Mouse (Mus musculus): Measurements from ENCODE around the gene Eif5a. TPM values are rescaled to one million over a fixed set of nuclear protein-coding genes. Genes with fewer than 3 reads are reported as not detected.
"Not testable (repeated sequence)": the region's sequence is repeated elsewhere in the genome, so short reads cannot be mapped to it uniquely, and the experiment has no call there.

Eif5a gene
- polyA plus RNA-seq, 1 experiment, result 618 TPM

- no peak for DNase-seq
- WGBS, result 89% methylated on average over 5 of the region's 5 CpGs
- H3K27ac ChIP-seq (ENCODE audit: control insufficient read depth, insufficient read depth, low read length), result no peak overlapping the region
- H3K4me3 ChIP-seq (ENCODE audit: control insufficient read depth, insufficient read depth, low read length), result no peak overlapping the region
- H3K36me3 ChIP-seq (ENCODE audit: control insufficient read depth, insufficient read depth, low read length), result peaks cover 33% of the 10 kb centered on the region
- peaks cover 26% of the 10 kb centered on the region for H3K4me1 ChIP-seq (replicated peaks; ENCODE audit: control insufficient read depth, insufficient read depth, low read length)
- TF ChIP-seq POLR2A (IDR thresholded peaks at IDR 0.05; ENCODE audit: control insufficient read depth, extremely low read depth, insufficient read depth, low read length, poor library complexity) (no peak), CTCF (IDR thresholded peaks at IDR 0.05; ENCODE audit: borderline replicate concordance, control insufficient read depth, extremely low read depth, insufficient read depth, low read length, poor library complexity) (no peak)
- H3K27me3 ChIP-seq (ENCODE audit: control insufficient read depth, insufficient read depth, low read length), result no peaks in the 10 kb centered on the region
Measured at GRCm38 (mm10) chr11:69918118-69918517, 3.6 kb downstream of the Eif5a start.

DNA sequence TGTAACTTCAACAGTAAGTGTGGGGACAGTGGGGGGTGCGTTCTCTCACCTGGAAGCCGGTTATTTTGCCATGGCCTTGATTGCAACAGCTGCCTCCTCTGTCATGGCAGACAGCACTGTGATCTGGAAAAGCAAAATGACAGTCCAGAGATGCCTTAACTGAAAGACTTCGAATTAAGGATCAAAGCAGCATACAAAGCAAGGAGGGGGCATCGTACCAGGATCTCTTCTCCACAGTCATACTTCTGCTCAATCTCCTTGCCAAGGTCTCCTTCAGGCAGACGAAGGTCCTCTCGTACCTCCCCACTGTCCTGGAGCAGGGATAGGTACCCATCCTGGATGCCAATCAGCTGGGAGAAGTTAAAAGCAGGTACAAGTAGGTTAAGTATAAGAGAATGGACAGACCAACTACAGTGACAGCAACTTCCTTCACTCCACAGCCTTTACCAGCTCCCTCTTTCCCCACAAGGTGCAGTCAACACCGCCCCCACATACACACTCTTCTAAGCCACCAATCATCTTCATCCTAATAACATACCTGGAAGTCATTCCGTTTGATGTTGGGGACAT is 4.3 kb downstream of the Eif5a start:
- no peak for TF ChIP-seq CTCF (IDR thresholded peaks at IDR 0.05; ENCODE audit: borderline replicate concordance, control insufficient read depth, extremely low read depth, insufficient read depth, low read length, poor library complexity)
- TF ChIP-seq POLR2A (IDR thresholded peaks at IDR 0.05; ENCODE audit: control insufficient read depth, extremely low read depth, insufficient read depth, low read length, poor library complexity), result no peak
- Histone ChIP-seq H3K27ac (ENCODE audit: control insufficient read depth, insufficient read depth, low read length) (no peak overlapping the region), H3K4me3 (ENCODE audit: control insufficient read depth, insufficient read depth, low read length) (no peak overlapping the region), H3K27me3 (ENCODE audit: control insufficient read depth, insufficient read depth, low read length) (no peaks in the 10 kb centered on the region), H3K4me1 (replicated peaks; ENCODE audit: control insufficient read depth, insufficient read depth, low read length) (peaks cover 28% of the 10 kb centered on the region), H3K36me3 (ENCODE audit: control insufficient read depth, insufficient read depth, low read length) (peaks cover 33% of the 10 kb centered on the region)
- WGBS, result 93% methylated on average over 8 of the region's 8 CpGs
- no peak for DNase-seq

DNA sequence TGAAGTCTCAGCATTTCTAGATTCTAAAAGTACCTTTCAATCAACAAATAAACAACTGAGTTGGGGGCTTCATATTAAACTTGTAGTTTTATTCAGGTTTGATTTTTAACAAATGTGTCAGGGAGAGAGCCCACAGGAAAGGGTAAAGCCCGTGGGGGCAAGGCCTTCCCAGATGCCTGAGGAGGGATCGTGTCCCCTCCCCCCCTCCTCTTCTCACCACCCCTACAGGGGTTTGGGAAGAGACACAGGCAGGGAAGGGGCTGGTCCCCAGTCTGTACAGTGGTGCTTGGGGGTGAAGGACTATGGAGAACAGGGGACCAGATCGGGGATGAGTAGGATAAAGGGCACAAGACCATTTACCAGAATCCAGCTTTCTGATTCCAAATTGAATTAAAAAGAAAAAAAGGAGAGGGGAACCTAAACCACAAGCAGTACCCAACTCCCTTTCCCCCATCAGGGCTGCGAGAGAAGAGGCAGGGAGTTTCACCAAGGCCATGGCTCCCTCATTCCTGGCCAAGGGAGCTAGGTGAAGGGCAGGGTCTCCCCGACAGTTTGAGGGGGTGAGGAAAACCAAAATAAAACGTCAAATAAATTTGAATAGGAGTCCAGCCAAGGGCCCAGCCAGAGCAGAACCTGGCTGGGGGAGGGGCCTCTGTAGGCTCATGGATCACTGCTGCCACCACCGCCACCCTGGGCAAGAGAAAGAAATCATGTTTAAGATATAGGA is 4.9 kb downstream of the Eif5a start:
- DNase-seq; H3K27ac ChIP-seq (ENCODE audit: control insufficient read depth, insufficient read depth, low read length); H3K4me3 ChIP-seq (ENCODE audit: control insufficient read depth, insufficient read depth, low read length); H3K27me3 ChIP-seq (ENCODE audit: control insufficient read depth, insufficient read depth, low read length): not testable (repeated sequence)
- 75% methylated on average over 7 of the region's 7 CpGs for WGBS
- peaks cover 33% of the 10 kb centered on the region for H3K36me3 ChIP-seq (ENCODE audit: control insufficient read depth, insufficient read depth, low read length)
- H3K4me1 ChIP-seq (replicated peaks; ENCODE audit: control insufficient read depth, insufficient read depth, low read length), result peaks cover 28% of the 10 kb centered on the region

DNA sequence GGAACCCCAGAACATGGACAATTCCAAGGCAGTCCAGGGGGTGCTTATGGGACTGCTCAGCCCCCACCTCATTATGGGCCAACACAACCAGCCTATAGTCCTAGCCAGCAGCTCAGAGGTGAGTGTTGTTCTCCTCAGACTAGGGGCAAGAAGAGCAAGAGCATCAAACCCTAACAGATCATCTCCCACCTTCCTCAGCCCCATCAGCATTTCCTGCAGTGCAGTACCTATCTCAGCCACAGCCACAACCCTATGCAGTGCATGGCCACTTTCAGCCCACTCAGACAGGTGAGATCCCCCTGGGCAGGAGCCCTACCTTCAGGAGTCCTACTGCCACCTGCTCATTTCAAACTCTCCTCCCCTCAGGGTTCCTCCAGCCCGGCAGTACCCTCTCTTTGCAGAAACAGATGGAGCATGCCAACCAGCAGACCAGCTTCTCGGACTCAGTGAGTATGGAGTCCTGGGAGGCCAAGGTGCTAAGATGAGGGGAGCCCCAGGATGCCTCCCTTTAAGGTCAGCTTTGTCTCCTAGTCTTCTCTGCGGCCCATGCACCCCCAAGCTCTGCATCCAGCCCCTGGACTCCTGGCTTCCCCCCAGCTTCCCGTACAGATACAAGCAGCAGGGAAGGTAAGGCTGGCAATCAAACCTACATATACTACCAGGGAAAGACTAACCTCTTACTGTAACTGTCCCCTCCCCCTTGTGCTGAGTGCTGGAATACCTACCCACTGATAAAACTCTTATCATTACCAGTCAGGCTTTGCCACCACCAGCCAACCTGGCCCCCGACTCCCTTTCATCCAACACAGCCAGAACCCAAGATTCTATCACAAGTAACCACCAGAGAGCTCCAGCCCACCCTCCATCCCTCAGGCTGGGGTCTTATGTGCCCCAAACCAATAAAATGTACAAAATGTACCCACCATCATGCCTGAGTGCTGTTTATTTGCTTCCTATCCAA is 5.8 kb downstream of the Eif5a start:
- H3K36me3 ChIP-seq (ENCODE audit: control insufficient read depth, insufficient read depth, low read length), result peaks cover 33% of the 10 kb centered on the region
- DNase-seq, result no peak
- no peak overlapping the region for H3K27ac ChIP-seq (ENCODE audit: control insufficient read depth, insufficient read depth, low read length)
- H3K4me1 ChIP-seq (replicated peaks; ENCODE audit: control insufficient read depth, insufficient read depth, low read length), result peaks cover 28% of the 10 kb centered on the region
- WGBS, result 87% methylated on average over 5 of the region's 5 CpGs
- no peaks in the 10 kb centered on the region for H3K27me3 ChIP-seq (ENCODE audit: control insufficient read depth, insufficient read depth, low read length)
- no peak overlapping the region for H3K4me3 ChIP-seq (ENCODE audit: control insufficient read depth, insufficient read depth, low read length)
- TF ChIP-seq POLR2A (IDR thresholded peaks at IDR 0.05; ENCODE audit: control insufficient read depth, extremely low read depth, insufficient read depth, low read length, poor library complexity), result no peak
- no peak for TF ChIP-seq CTCF (IDR thresholded peaks at IDR 0.05; ENCODE audit: borderline replicate concordance, control insufficient read depth, extremely low read depth, insufficient read depth, low read length, poor library complexity)

GRCm38 (mm10) chr11:69914917-69915430 is 6.8 kb downstream of the Eif5a start:
- peaks cover 28% of the 10 kb centered on the region for H3K4me1 ChIP-seq (replicated peaks; ENCODE audit: control insufficient read depth, insufficient read depth, low read length)
- no peaks in the 10 kb centered on the region for H3K27me3 ChIP-seq (ENCODE audit: control insufficient read depth, insufficient read depth, low read length)
- H3K4me3 ChIP-seq (ENCODE audit: control insufficient read depth, insufficient read depth, low read length), result no peak overlapping the region
- 44% methylated on average over 9 of the region's 9 CpGs for WGBS
- DNase-seq, result no peak
- peaks cover 33% of the 10 kb centered on the region for H3K36me3 ChIP-seq (ENCODE audit: control insufficient read depth, insufficient read depth, low read length)
- TF ChIP-seq CTCF (IDR thresholded peaks at IDR 0.05; ENCODE audit: borderline replicate concordance, control insufficient read depth, extremely low read depth, insufficient read depth, low read length, poor library complexity), result no peak
- TF ChIP-seq POLR2A (IDR thresholded peaks at IDR 0.05; ENCODE audit: control insufficient read depth, extremely low read depth, insufficient read depth, low read length, poor library complexity), result no peak
- H3K27ac ChIP-seq (ENCODE audit: control insufficient read depth, insufficient read depth, low read length), result no peak overlapping the region

DNA sequence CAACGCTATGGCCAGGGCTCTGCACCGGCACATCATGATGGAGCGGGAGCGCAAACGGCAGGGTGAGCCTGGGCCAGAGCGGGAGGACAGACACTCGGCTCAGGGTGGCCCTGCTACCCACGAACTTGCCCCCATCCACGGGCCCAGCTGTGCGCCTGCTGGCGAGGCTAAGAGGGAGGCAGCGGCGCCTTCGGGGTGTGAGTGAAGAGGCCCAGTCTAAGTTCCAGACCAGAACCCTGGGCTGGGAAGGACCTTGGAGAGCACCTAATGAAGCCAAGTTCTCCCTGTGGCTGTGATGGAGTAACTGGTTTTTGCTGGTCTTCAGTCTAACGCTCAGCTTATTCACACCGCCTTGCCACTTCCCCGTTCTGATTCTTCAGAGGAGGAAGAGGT is 7.4 kb downstream of the Eif5a start:
- peak overlapping the region; percentile 87 for H3K4me3 ChIP-seq (ENCODE audit: control insufficient read depth, insufficient read depth, low read length)
- TF ChIP-seq POLR2A (IDR thresholded peaks at IDR 0.05; ENCODE audit: control insufficient read depth, extremely low read depth, insufficient read depth, low read length, poor library complexity) (no peak), CTCF (IDR thresholded peaks at IDR 0.05; ENCODE audit: borderline replicate concordance, control insufficient read depth, extremely low read depth, insufficient read depth, low read length, poor library complexity) (no peak)
- no peaks in the 10 kb centered on the region for H3K27me3 ChIP-seq (ENCODE audit: control insufficient read depth, insufficient read depth, low read length)
- WGBS, result under 1% methylated on average over 17 of the region's 17 CpGs
- H3K27ac ChIP-seq (ENCODE audit: control insufficient read depth, insufficient read depth, low read length), result no peak overlapping the region
- no peak for DNase-seq
- peaks cover 23% of the 10 kb centered on the region for H3K4me1 ChIP-seq (replicated peaks; ENCODE audit: control insufficient read depth, insufficient read depth, low read length)
- peaks cover 36% of the 10 kb centered on the region for H3K36me3 ChIP-seq (ENCODE audit: control insufficient read depth, insufficient read depth, low read length)
